Mouse (Mus musculus) CD4-positive, CD25-positive, alpha-beta regulatory T cell, adult 2 months (primary cell): ENCODE data around the gene Tmem190.

Source experiments
- DNase-seq: peaks from one replicate; pipeline ENCODE4 v3.0.0-alpha.2; 2012; ENCODE audit warnings: low read depth, low spot score

Tmem190 gene

GRCm38 (mm10) chr7:4782759-4783158 is at the start of gene Tmem190, which contains the start of gene Il11:
Gene Tmem190 (plus strand): TSS chr7:4782937.
Gene Il11 (minus strand): TSS chr7:4782859.
- no peak for DNase-seq

GRCm38 (mm10) chr7:4732968-4733392 is 49.8 kb upstream of the Tmem190 start:
- DNase-seq: no peak

- no peak for DNase-seq
These were observed 43.6 kb upstream of the Tmem190 start for GRCm38 (mm10) chr7:4739041-4739543.

GRCm38 (mm10) chr7:4739544-4740275 is 43.0 kb upstream of the Tmem190 start, which contains the start of gene Kmt5c:
Gene Kmt5c (plus strand): TSS chr7:4740115.
- peak; percentile 98 for DNase-seq

GRCm38 (mm10) chr7:4740309-4740727 is 42.4 kb upstream of the Tmem190 start:
- no peak for DNase-seq

- peak; percentile 23 for DNase-seq
These were observed 41.6 kb upstream of the Tmem190 start for GRCm38 (mm10) chr7:4741151-4741550.

- no peak for DNase-seq
These were observed 40.9 kb upstream of the Tmem190 start for GRCm38 (mm10) chr7:4741672-4742481.

- no peak for DNase-seq
These were observed 40.3 kb upstream of the Tmem190 start for GRCm38 (mm10) chr7:4742482-4742819.

- DNase-seq: no peak
These were observed 39.4 kb upstream of the Tmem190 start for GRCm38 (mm10) chr7:4743354-4743753.

- no peak for DNase-seq
These were observed 37.9 kb upstream of the Tmem190 start for GRCm38 (mm10) chr7:4744886-4745285.

- DNase-seq: no peak
These were observed 36.3 kb upstream of the Tmem190 start for GRCm38 (mm10) chr7:4746326-4746980.

GRCm38 (mm10) chr7:4747156-4747899 is 35.4 kb upstream of the Tmem190 start:
- DNase-seq: no peak

GRCm38 (mm10) chr7:4748321-4748720 is 34.4 kb upstream of the Tmem190 start:
- DNase-seq: no peak

- DNase-seq: no peak
These were observed 33.6 kb upstream of the Tmem190 start for GRCm38 (mm10) chr7:4749169-4749568.

- peak; percentile 44 for DNase-seq
These were observed 30.5 kb upstream of the Tmem190 start for GRCm38 (mm10) chr7:4751971-4752820.

GRCm38 (mm10) chr7:4752821-4753570 is 29.7 kb upstream of the Tmem190 start, which contains the start of gene Cox6b2:
Gene Cox6b2 (minus strand): TSS chr7:4753094.
- DNase-seq: peak; percentile 79

GRCm38 (mm10) chr7:4759670-4760069 is 23.1 kb upstream of the Tmem190 start:
- DNase-seq: no peak

GRCm38 (mm10) chr7:4764946-4765710 is 17.6 kb upstream of the Tmem190 start:
- DNase-seq: no peak

GRCm38 (mm10) chr7:4771202-4771601 is 11.5 kb upstream of the Tmem190 start, which contains the start of gene Fam71e2:
Gene Fam71e2 (minus strand): TSS chr7:4771302.
- DNase-seq: no peak
